Mouse (Mus musculus) forebrain, embryonic 14.5 days (tissue): ENCODE data around the gene Wfdc17. TPM values are rescaled to one million over a fixed set of nuclear protein-coding genes. Genes with fewer than 3 reads are reported as not detected.

Experiments
- ATAC-seq: fragments of 200-750 bp; cut with Nextera tagmentation; 2 replicates; pipeline ENCODE4 v1.8.0; 2017; ENCODE audit warnings: mild to moderate bottlenecking, moderate library complexity
- DNase-seq: peaks from one replicate; pipeline ENCODE4 v3.0.0-alpha.2; 2015; ENCODE audit warnings: low spot score
- H3K27ac ChIP-seq: fragments of 300-500 bp; sonication (generic); 2 replicates; pipeline ENCODE4 v1.5.1; 2014; ENCODE audit warnings: low read depth, mild to moderate bottlenecking, control low read depth, low read length, moderate library complexity
- H3K27me3 ChIP-seq: fragments of 300-500 bp; sonication (generic); replicated peaks from 2 replicates; pipeline ENCODE4 v1.6.1; 2014; ENCODE audit warnings: low read length, control low read depth, mixed read lengths; ENCODE audit not compliant: control insufficient read depth, insufficient read depth
- H3K36me3 ChIP-seq: fragments of 300-500 bp; sonication (generic); 2 replicates; pipeline ENCODE4 v1.6.1; 2014; ENCODE audit warnings: low read length, control low read depth; ENCODE audit not compliant: control insufficient read depth, insufficient read depth
- H3K4me1 ChIP-seq: fragments of 300-500 bp; sonication (generic); 2 replicates; pipeline ENCODE4 v1.6.1; 2014; ENCODE audit warnings: antibody characterized with exemption, low read length, control low read depth; ENCODE audit not compliant: control insufficient read depth, insufficient read depth
- H3K4me2 ChIP-seq: fragments of 300-500 bp; sonication (generic); 2 replicates; pipeline ENCODE4 v1.6.1; 2014; ENCODE audit warnings: mild to moderate bottlenecking, control low read depth, low read length
- H3K4me3 ChIP-seq: fragments of 300-500 bp; sonication (generic); 2 replicates; pipeline ENCODE4 v1.5.1; 2014; ENCODE audit warnings: low read depth, low read length, control low read depth
- H3K9ac ChIP-seq: fragments of 300-500 bp; sonication (generic); 2 replicates; pipeline ENCODE4 v1.6.1; 2014; ENCODE audit warnings: mild to moderate bottlenecking, low read length, control low read depth, moderate library complexity
- H3K9me3 ChIP-seq: fragments of 300-500 bp; sonication (generic); replicated peaks from 2 replicates; pipeline ENCODE4 v1.6.1; 2016; ENCODE audit warnings: low read length, control low read depth, mixed read lengths; ENCODE audit not compliant: control insufficient read depth
- WGBS: fragments of 180-500 bp; shearing (Covaris S2); extraction: QIAGEN DNeasy Blood & Tissue Kit; methylation state at CpG from one replicate; pipeline ENCODE4 v1.1.7; 2014; 5-methylcytosine and 5-hydroxymethylcytosine counted together
- polyA plus RNA-seq: library from polyadenylated mRNA; unstranded; fragments of >200 nt; fragmentation: Nextera tagmentation; extraction: Ambion mirVana; gene quantifications from 2 replicates; pipeline ENCODE4 v1.2.1, GENCODE M21; 2014

Gene Wfdc17
- polyA plus RNA-seq, 1 experiment from 2014 or later: not detected

GRCm38 (mm10) chr11:83692008-83692407, 11.8 kb upstream of the Wfdc17 start:
- Histone ChIP-seq H3K4me2 (no peak overlapping the region), H3K9ac (no peak overlapping the region), H3K36me3 (no peaks in the 10 kb centered on the region), H3K27ac (no peak overlapping the region), H3K9me3 (no peaks in the 10 kb centered on the region), H3K4me1 (no peaks in the 10 kb centered on the region), H3K27me3 (no peaks in the 10 kb centered on the region), H3K4me3 (no peak overlapping the region)
- WGBS: 62% methylated on average over 1 of the region's 1 CpGs
- no peak for ATAC-seq
- DNase-seq: no peak

- Histone ChIP-seq H3K36me3 (no peaks in the 10 kb centered on the region), H3K4me2 (no peak within 1 kb of the TSS), H3K4me3 (no peak within 1 kb of the TSS), H3K27ac (no peak within 1 kb of the TSS), H3K9ac (no peak within 1 kb of the TSS), H3K27me3 (no peaks in the 10 kb centered on the region), H3K4me1 (no peaks in the 10 kb centered on the region), H3K9me3 (no peaks in the 10 kb centered on the region)
- 71% methylated on average over 4 of the region's 4 CpGs for WGBS
- DNase-seq: no peak
- ATAC-seq: no peak
Observed at GRCm38 (mm10) chr11:83708715-83709114, 4.9 kb downstream of the Wfdc17 start, which contains the start of gene Wfdc18. Gene Wfdc18, plus strand, starts transcription at chr11:83709015.

- Histone ChIP-seq H3K27ac (no peak overlapping the region), H3K9ac (no peak overlapping the region), H3K36me3 (no peaks in the 10 kb centered on the region), H3K4me1 (no peaks in the 10 kb centered on the region), H3K9me3 (no peaks in the 10 kb centered on the region), H3K27me3 (no peaks in the 10 kb centered on the region), H3K4me3 (no peak overlapping the region), H3K4me2 (no peak overlapping the region)
- 92% methylated on average over 5 of the region's 5 CpGs for WGBS
- DNase-seq (no peak), ATAC-seq (no peak)
Observed at GRCm38 (mm10) chr11:83709683-83710082, 5.9 kb downstream of the Wfdc17 start.

- H3K4me2 ChIP-seq: no peak overlapping the region
- DNase-seq: no peak
- H3K4me1 ChIP-seq: no peaks in the 10 kb centered on the region
- H3K4me3 ChIP-seq: no peak overlapping the region
- no peaks in the 10 kb centered on the region for H3K9me3 ChIP-seq
- no peak overlapping the region for H3K9ac ChIP-seq
- no peak for ATAC-seq
- no peaks in the 10 kb centered on the region for H3K36me3 ChIP-seq
- H3K27me3 ChIP-seq: no peaks in the 10 kb centered on the region
- H3K27ac ChIP-seq: no peak overlapping the region
- 90% methylated on average over 1 of the region's 1 CpGs for WGBS
Observed at GRCm38 (mm10) chr11:83712671-83713070, 8.9 kb downstream of the Wfdc17 start.

GRCm38 (mm10) chr11:83713925-83714324, 10.1 kb downstream of the Wfdc17 start:
- H3K36me3 ChIP-seq: no peaks in the 10 kb centered on the region
- no peak overlapping the region for H3K4me3 ChIP-seq
- 82% methylated on average over 2 of the region's 2 CpGs for WGBS
- no peaks in the 10 kb centered on the region for H3K9me3 ChIP-seq
- no peak overlapping the region for H3K4me2 ChIP-seq
- DNase-seq (no peak), ATAC-seq (no peak)
- no peaks in the 10 kb centered on the region for H3K4me1 ChIP-seq
- no peak overlapping the region for H3K9ac ChIP-seq
- H3K27ac ChIP-seq: no peak overlapping the region
- no peaks in the 10 kb centered on the region for H3K27me3 ChIP-seq

GRCm38 (mm10) chr11:83717042-83717665, 13.4 kb downstream of the Wfdc17 start:
- H3K4me1 ChIP-seq: no peaks in the 10 kb centered on the region
- no peaks in the 10 kb centered on the region for H3K36me3 ChIP-seq
- 92% methylated on average over 6 of the region's 6 CpGs for WGBS
- no peak overlapping the region for H3K4me2 ChIP-seq
- no peak for DNase-seq
- no peak for ATAC-seq
- no peak overlapping the region for H3K27ac ChIP-seq
- no peak overlapping the region for H3K9ac ChIP-seq
- no peaks in the 10 kb centered on the region for H3K27me3 ChIP-seq
- H3K4me3 ChIP-seq: no peak overlapping the region
- H3K9me3 ChIP-seq: no peaks in the 10 kb centered on the region

GRCm38 (mm10) chr11:83720766-83721165, 17.0 kb downstream of the Wfdc17 start:
- H3K36me3 ChIP-seq: no peaks in the 10 kb centered on the region

GRCm38 (mm10) chr11:83728757-83729432, 25.1 kb downstream of the Wfdc17 start:
- ATAC-seq (no peak), DNase-seq (no peak)
- Histone ChIP-seq H3K36me3 (no peaks in the 10 kb centered on the region), H3K9me3 (0 out of 2 replicates have a peak, but pooled peaks cover 2% of the 10 kb centered on the region), H3K9ac (no peak overlapping the region), H3K4me2 (no peak overlapping the region), H3K27me3 (no peaks in the 10 kb centered on the region), H3K4me1 (no peaks in the 10 kb centered on the region), H3K4me3 (no peak overlapping the region), H3K27ac (no peak overlapping the region)
- WGBS: 73% methylated on average over 3 of the region's 3 CpGs

More at GRCm38 (mm10) chr11:83720766-83721165, 17.0 kb downstream of the Wfdc17 start:
- Histone ChIP-seq H3K4me3 (no peak overlapping the region), H3K9me3 (no peaks in the 10 kb centered on the region), H3K4me2 (no peak overlapping the region), H3K4me1 (no peaks in the 10 kb centered on the region), H3K27me3 (no peaks in the 10 kb centered on the region), H3K27ac (no peak overlapping the region), H3K9ac (no peak overlapping the region)
- ATAC-seq: no peak
- no peak for DNase-seq

GRCm38 (mm10) chr11:83731116-83731515, 27.3 kb downstream of the Wfdc17 start:
- Histone ChIP-seq H3K9ac (no peak overlapping the region), H3K4me3 (no peak overlapping the region), H3K27me3 (no peaks in the 10 kb centered on the region), H3K9me3 (0 out of 2 replicates have a peak, but pooled peaks cover 5% of the 10 kb centered on the region), H3K36me3 (no peaks in the 10 kb centered on the region), H3K4me2 (no peak overlapping the region), H3K27ac (no peak overlapping the region), H3K4me1 (no peaks in the 10 kb centered on the region)
- WGBS: 96% methylated on average over 1 of the region's 1 CpGs
- no peak for ATAC-seq
- DNase-seq: no peak
